Mouse (Mus musculus) neural tube, embryonic 11.5 days (tissue): Measurements from ENCODE around the gene Xkr8. TPM values are rescaled to one million over a fixed set of nuclear protein-coding genes. Genes with fewer than 3 reads are reported as not detected.

Experiments used
- polyA plus RNA-seq: library from polyadenylated mRNA; unstranded; fragments of >200 nt; fragmentation: Nextera tagmentation; extraction: Ambion mirVana; gene quantifications from 2 replicates; pipeline ENCODE4 v1.2.1, GENCODE M21; 2014

Xkr8 gene
- polyA plus RNA-seq, 1 experiment from 2014 or later = 4.2 TPM

Other genes with a start within 250 kb of the Xkr8 start
- 6.1 and 7.0 TPM in 2 replicates for gene Sesn2, start 222.0 kb downstream of the Xkr8 start, polyA plus RNA-seq
- 1,030 and 1,051 TPM in 2 replicates for gene Atpif1, start 198.9 kb downstream of the Xkr8 start, polyA plus RNA-seq
- gene Dnajc8, start 197.0 kb downstream of the Xkr8 start, polyA plus RNA-seq = 211 and 219 TPM in 2 replicates
- 0.12 and 0.21 TPM in 2 replicates for gene Ptafr, start 168.5 kb downstream of the Xkr8 start, polyA plus RNA-seq
- gene Eya3, start 93.6 kb downstream of the Xkr8 start, polyA plus RNA-seq = 28.4 TPM in 2 replicates
- 1.8 and 2.0 TPM in 2 replicates for gene Smpdl3b, start 24.7 kb upstream of the Xkr8 start, polyA plus RNA-seq
- 123 and 132 TPM in 2 replicates for gene Rpa2, start 35.8 kb upstream of the Xkr8 start, polyA plus RNA-seq
- 1.1 and 1.3 TPM in 2 replicates for gene Themis2, start 63.8 kb upstream of the Xkr8 start, polyA plus RNA-seq
- gene Ppp1r8, start 110.6 kb upstream of the Xkr8 start, polyA plus RNA-seq = 82.7 and 101 TPM in 2 replicates
- gene Stx12, start 152.0 kb upstream of the Xkr8 start, polyA plus RNA-seq = 96.1 and 103 TPM in 2 replicates
- 28.2 and 28.4 TPM in 2 replicates for gene Fam76a, start 190.0 kb upstream of the Xkr8 start, polyA plus RNA-seq
- 0.09 and 0.24 TPM in 2 replicates for gene Fgr, start 241.5 kb upstream of the Xkr8 start, polyA plus RNA-seq